ENCODE assay signal across 8 mouse cellular contexts in the genomic region with DNA sequence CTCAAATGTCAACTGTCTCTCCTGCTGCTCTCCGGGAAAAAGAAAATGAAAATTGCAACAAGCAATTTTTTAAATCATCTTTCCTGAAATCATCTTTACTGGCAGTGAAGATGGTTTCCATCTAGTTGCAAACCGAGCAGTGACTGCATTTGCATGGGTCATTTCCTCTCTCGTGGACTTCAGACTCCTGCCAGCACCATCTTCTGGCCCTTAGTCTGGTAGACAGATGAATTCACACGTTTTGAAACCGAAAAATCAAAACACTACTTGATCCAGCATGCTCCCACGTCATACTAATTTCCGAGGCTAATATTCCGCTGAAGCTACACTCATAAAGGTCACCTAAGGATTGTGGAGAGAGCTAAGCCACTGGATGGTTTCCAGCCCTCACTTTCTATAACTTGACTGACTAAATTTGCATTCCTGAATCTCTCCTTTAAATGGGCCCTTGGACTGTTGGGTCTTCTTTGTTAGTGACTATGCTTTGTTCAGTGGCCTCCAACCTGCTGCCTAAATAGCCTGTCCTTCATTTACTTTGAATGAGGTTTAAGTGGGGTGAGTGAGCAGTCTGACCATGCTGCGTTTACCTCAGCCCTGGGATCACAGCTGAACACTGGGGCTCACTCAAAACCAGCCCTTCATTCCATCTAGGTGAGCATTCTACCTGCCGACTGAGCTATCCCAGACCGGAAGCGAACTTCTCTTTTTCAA. TPM values are rescaled to one million over a fixed set of nuclear protein-coding genes. Genes with fewer than 3 reads are reported as not detected.
DNase-seq lines count a peak whose midpoint lies in the region; ATAC-seq and TF ChIP-seq lines count a peak whose summit lies in the region.

No protein-coding gene starts in this region.

- H3K4me3 ChIP-seq in left cerebral cortex, adult 2 months: peak overlapping the region; percentile 67
- peak overlapping the region; percentile 81 for H3K4me3 ChIP-seq in forebrain, embryonic 13.5 days
- peak overlapping the region; percentile 86 for H3K4me3 ChIP-seq in intestine, embryonic 15.5 days (replicated peaks)
- H3K4me3 ChIP-seq in lung, embryonic 15.5 days: peak overlapping the region; percentile 92
- H3K4me3 ChIP-seq in stomach, embryonic 16.5 days (replicated peaks; ENCODE audit: low read length): peak overlapping the region; percentile 76

- WGBS in forebrain, embryonic 13.5 days: 11% methylated on average over 12 of the region's 12 CpGs
- 33% methylated on average over 12 of the region's 12 CpGs for WGBS in intestine, embryonic 15.5 days
- 25% methylated on average over 12 of the region's 12 CpGs for WGBS in lung, embryonic 15.5 days
- WGBS in stomach, embryonic 16.5 days: 29% methylated on average over 12 of the region's 12 CpGs

- ATAC-seq in forebrain, embryonic 13.5 days: no peak
- ATAC-seq in intestine, embryonic 15.5 days: no peak
- ATAC-seq in lung, embryonic 15.5 days (ENCODE audit: borderline replicate concordance, extremely low read depth, low FRiP score, low TSS enrichment): no peak
- no peak for ATAC-seq in stomach, embryonic 16.5 days (ENCODE audit: insufficient read depth, low FRiP score)

- H3K27me3 ChIP-seq in forebrain, embryonic 13.5 days: peaks cover 18% of the 10 kb centered on the region; the same call in 1 of the 2 replicates
- H3K27me3 ChIP-seq in intestine, embryonic 15.5 days (replicated peaks): no peaks in the 10 kb centered on the region
- H3K27me3 ChIP-seq in lung, embryonic 15.5 days: peaks cover 2% of the 10 kb centered on the region; the same call in 1 of the 2 replicates
- no peaks in the 10 kb centered on the region for H3K27me3 ChIP-seq in stomach, embryonic 16.5 days (ENCODE audit: control insufficient read depth, insufficient read depth, low read length)

- H3K9ac ChIP-seq in forebrain, embryonic 13.5 days: peak overlapping the region; percentile 91
- H3K9ac ChIP-seq in intestine, embryonic 15.5 days: peak overlapping the region; percentile 75
- peak overlapping the region; percentile 85; the same call in 1 of the 2 replicates for H3K9ac ChIP-seq in lung, embryonic 15.5 days
- H3K9ac ChIP-seq in stomach, embryonic 16.5 days (ENCODE audit: low read length): peak overlapping the region; percentile 88

- intact Hi-C loops in left cerebral cortex, adult 2 months (cut with DNase I): loop anchor here (5.0 kb wide), 3 partner anchors 164 to 374 kb away; no protein-coding TSS in a partner anchor

- DNase-seq in left cerebral cortex, adult 2 months (ENCODE audit: extremely low spot score in 1 of 2, low spot score in 2 of 2): no peak
- no peak for DNase-seq in left cerebral cortex, adult 11 months (ENCODE audit: low spot score)
- DNase-seq in thymus, postnatal 4 days: no peak
- no peak for DNase-seq in ovary, postnatal 36 days (ENCODE audit: low spot score)

- no peaks in the 10 kb centered on the region for H3K9me3 ChIP-seq in forebrain, embryonic 13.5 days (replicated peaks)
- H3K9me3 ChIP-seq in intestine, embryonic 15.5 days: no peaks in the 10 kb centered on the region
- no peaks in the 10 kb centered on the region for H3K9me3 ChIP-seq in lung, embryonic 15.5 days
- no peaks in the 10 kb centered on the region for H3K9me3 ChIP-seq in stomach, embryonic 16.5 days (replicated peaks; ENCODE audit: control insufficient read depth, low read length)

- TF ChIP-seq CTCF in left cerebral cortex, adult 2 months (IDR thresholded peaks at IDR 0.05): no peak

- no peaks in the 10 kb centered on the region for H3K36me3 ChIP-seq in forebrain, embryonic 13.5 days (ENCODE audit: poor library complexity, severe bottlenecking)
- H3K36me3 ChIP-seq in intestine, embryonic 15.5 days: no peaks in the 10 kb centered on the region
- no peaks in the 10 kb centered on the region for H3K36me3 ChIP-seq in lung, embryonic 15.5 days
- no peaks in the 10 kb centered on the region for H3K36me3 ChIP-seq in stomach, embryonic 16.5 days (ENCODE audit: control insufficient read depth, insufficient read depth, low read length)

- peak overlapping the region; percentile 94 for H3K27ac ChIP-seq in left cerebral cortex, adult 2 months
- H3K27ac ChIP-seq in forebrain, embryonic 13.5 days: peak overlapping the region; percentile 78; the same call in 1 of the 2 replicates
- peak overlapping the region; percentile 61; the same call in 1 of the 2 replicates for H3K27ac ChIP-seq in intestine, embryonic 15.5 days
- H3K27ac ChIP-seq in lung, embryonic 15.5 days: peak overlapping the region; percentile 90
- peak overlapping the region; percentile 85 for H3K27ac ChIP-seq in stomach, embryonic 16.5 days (ENCODE audit: low read length)

- H3K4me1 ChIP-seq in forebrain, embryonic 13.5 days: peaks cover 11% of the 10 kb centered on the region
- peaks cover 10% of the 10 kb centered on the region; the same call in 1 of the 2 replicates for H3K4me1 ChIP-seq in intestine, embryonic 15.5 days (replicated peaks)
- H3K4me1 ChIP-seq in lung, embryonic 15.5 days: peaks cover 16% of the 10 kb centered on the region; the same call in 1 of the 2 replicates
- H3K4me1 ChIP-seq in stomach, embryonic 16.5 days (ENCODE audit: control insufficient read depth, insufficient read depth, low read length): peaks cover 3% of the 10 kb centered on the region; the same call in 1 of the 2 replicates

- peak overlapping the region; percentile 91 for H3K4me2 ChIP-seq in forebrain, embryonic 13.5 days
- peak overlapping the region; percentile 98 for H3K4me2 ChIP-seq in intestine, embryonic 15.5 days (replicated peaks)
- H3K4me2 ChIP-seq in lung, embryonic 15.5 days: peak overlapping the region; percentile 90
- peak overlapping the region; percentile 99 for H3K4me2 ChIP-seq in stomach, embryonic 16.5 days (ENCODE audit: low read depth, low read length)

RNA-seq across cellular contexts. Expression of gene Dgkh, which starts 0.9 kb away (rescaled TPM):
- total RNA-seq in left cerebral cortex, adult 2 months (2021): 10 to 100 TPM; 77.3 to 77.8 TPM
- polyA plus RNA-seq in forebrain, embryonic 13.5 days (2015; fragmentation: Nextera tagmentation; extraction: Ambion mirVana): 1.2 and 1.4 TPM in 2 replicates
- 0.85 and 1.2 TPM in 2 replicates for polyA plus RNA-seq in intestine, embryonic 15.5 days (2015; fragmentation: Nextera tagmentation; extraction: Ambion mirVana)
- polyA plus RNA-seq in lung, embryonic 15.5 days (2015; fragmentation: Nextera tagmentation; extraction: Ambion mirVana): 2.2 and 2.3 TPM in 2 replicates
- polyA plus RNA-seq in stomach, embryonic 16.5 days (2015; fragmentation: Nextera tagmentation; extraction: Ambion mirVana): 1.5 TPM in 2 replicates
